Mouse (Mus musculus): ENCODE measurements at regions not wholly inside any gene's neighbourhood (a gene's known extent, or its start where the extent isn't known, plus 50 kb on each side); places are given as distances from the start of the nearest gene placed in this dataset.

GRCm38 (mm10) chr2:133381054-133381453 is 170.9 kb upstream of the Bmp2 start:
- Histone ChIP-seq H3K36me3 (ENCODE audit: control insufficient read depth, insufficient read depth, low read length) (no peaks in the 10 kb centered on the region), H3K9ac (ENCODE audit: low read depth, low read length) (no peak overlapping the region), H3K4me2 (ENCODE audit: low read depth, low read length) (no peak overlapping the region), H3K4me1 (ENCODE audit: control insufficient read depth, insufficient read depth, low read length) (0 out of 2 replicates have a peak, but pooled peaks cover 8% of the 10 kb centered on the region), H3K27ac (ENCODE audit: low read length) (no peak overlapping the region), H3K4me3 (ENCODE audit: low read length) (no peak overlapping the region), H3K27me3 (replicated peaks; ENCODE audit: control insufficient read depth, insufficient read depth, low read length) (no peaks in the 10 kb centered on the region), H3K9me3 (ENCODE audit: control insufficient read depth, low read length) (no peaks in the 10 kb centered on the region)
- ATAC-seq: peak; percentile 16; the same call in 1 of the 2 replicates
- 67% methylated on average over 3 of the region's 3 CpGs for WGBS

DNA sequence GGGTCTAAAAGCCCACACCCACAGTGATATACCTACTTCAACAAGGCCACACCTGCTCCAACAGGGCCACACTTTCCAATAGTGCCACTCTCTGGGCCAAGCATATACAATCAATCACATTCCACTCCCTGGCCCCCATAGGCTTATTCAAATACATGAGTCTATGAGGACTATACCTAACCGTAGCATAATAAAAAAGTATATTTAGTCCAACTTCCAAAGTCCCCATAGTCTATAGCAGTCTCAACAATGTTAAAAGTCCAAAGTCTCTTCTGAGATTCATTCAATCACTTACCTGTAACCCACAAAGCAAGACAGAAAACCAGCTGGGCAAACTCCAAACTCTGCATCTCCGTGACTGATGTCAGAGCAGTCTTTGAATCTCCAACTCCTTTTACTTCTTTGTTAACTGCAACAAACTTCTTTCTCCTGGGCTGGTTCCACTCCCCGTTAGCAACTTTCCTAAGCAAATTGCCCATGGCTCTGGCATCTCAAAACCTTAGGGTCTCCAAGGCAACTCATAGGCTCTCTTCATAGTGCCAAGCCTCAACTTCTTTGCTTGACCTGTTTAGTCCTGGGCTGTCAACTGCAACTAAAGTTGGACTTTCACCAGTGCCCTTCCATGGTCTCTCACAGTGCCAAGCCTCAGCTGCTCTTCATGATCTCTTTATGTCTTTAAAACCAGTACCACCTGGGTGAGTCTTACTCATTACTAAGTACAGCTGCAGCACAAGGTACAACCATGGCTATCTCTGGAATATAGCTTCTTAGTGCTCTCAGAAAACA is 168.6 kb upstream of the Bmp2 start:
- 68% methylated on average over 3 of the region's 3 CpGs for WGBS
- Histone ChIP-seq H3K27me3 (replicated peaks; ENCODE audit: control insufficient read depth, insufficient read depth, low read length) (no peaks in the 10 kb centered on the region), H3K4me2 (ENCODE audit: low read depth, low read length) (no peak overlapping the region), H3K9me3 (ENCODE audit: control insufficient read depth, low read length) (no peaks in the 10 kb centered on the region), H3K4me1 (ENCODE audit: control insufficient read depth, insufficient read depth, low read length) (0 out of 2 replicates have a peak, but pooled peaks cover 8% of the 10 kb centered on the region), H3K4me3 (ENCODE audit: low read length) (no peak overlapping the region), H3K27ac (ENCODE audit: low read length) (peak overlapping the region; percentile 57), H3K9ac (ENCODE audit: low read depth, low read length) (no peak overlapping the region), H3K36me3 (ENCODE audit: control insufficient read depth, insufficient read depth, low read length) (no peaks in the 10 kb centered on the region)
- peak; percentile 91 for ATAC-seq

GRCm38 (mm10) chr2:133385297-133385696 is 166.7 kb upstream of the Bmp2 start:
- no peaks in the 10 kb centered on the region for H3K36me3 ChIP-seq (ENCODE audit: control insufficient read depth, insufficient read depth, low read length)
- no peak overlapping the region for H3K4me3 ChIP-seq (ENCODE audit: low read length)
- 55% methylated on average over 2 of the region's 2 CpGs for WGBS
- no peak overlapping the region for H3K27ac ChIP-seq (ENCODE audit: low read length)
- H3K4me1 ChIP-seq (ENCODE audit: control insufficient read depth, insufficient read depth, low read length): 0 out of 2 replicates have a peak, but pooled peaks cover 8% of the 10 kb centered on the region
- H3K9me3 ChIP-seq (ENCODE audit: control insufficient read depth, low read length): no peaks in the 10 kb centered on the region
- H3K27me3 ChIP-seq (replicated peaks; ENCODE audit: control insufficient read depth, insufficient read depth, low read length): no peaks in the 10 kb centered on the region
- H3K4me2 ChIP-seq (ENCODE audit: low read depth, low read length): no peak overlapping the region
- no peak for ATAC-seq
- H3K9ac ChIP-seq (ENCODE audit: low read depth, low read length): no peak overlapping the region

DNA sequence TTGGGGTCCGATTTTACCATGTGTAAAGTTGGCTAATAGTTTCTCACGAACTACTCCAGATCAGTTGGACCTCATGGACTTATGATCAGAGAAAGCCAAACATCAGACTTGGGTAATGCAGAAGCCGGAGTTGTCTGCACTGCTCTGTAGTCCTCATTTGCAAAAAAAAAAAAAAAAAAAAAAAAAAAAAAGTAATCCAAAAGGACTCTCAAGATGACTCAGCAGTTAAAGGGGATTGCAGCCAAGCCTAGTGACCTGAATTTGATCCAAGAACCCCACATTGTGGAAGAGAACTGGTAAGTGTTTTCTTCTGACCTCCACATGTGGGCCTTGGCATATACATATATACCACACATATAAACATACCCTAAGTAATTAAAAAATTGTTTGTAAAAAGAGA is 164.6 kb upstream of the Bmp2 start:
- Histone ChIP-seq H3K4me2 (ENCODE audit: low read depth, low read length) (no peak overlapping the region), H3K9me3 (ENCODE audit: control insufficient read depth, low read length) (no peaks in the 10 kb centered on the region), H3K4me1 (ENCODE audit: control insufficient read depth, insufficient read depth, low read length) (0 out of 2 replicates have a peak, but pooled peaks cover 3% of the 10 kb centered on the region), H3K9ac (ENCODE audit: low read depth, low read length) (no peak overlapping the region), H3K27me3 (replicated peaks; ENCODE audit: control insufficient read depth, insufficient read depth, low read length) (no peaks in the 10 kb centered on the region), H3K27ac (ENCODE audit: low read length) (no peak overlapping the region), H3K4me3 (ENCODE audit: low read length) (no peak overlapping the region), H3K36me3 (ENCODE audit: control insufficient read depth, insufficient read depth, low read length) (no peaks in the 10 kb centered on the region)
- ATAC-seq: no peak
- WGBS: 86% methylated on average over 3 of the region's 3 CpGs

DNA sequence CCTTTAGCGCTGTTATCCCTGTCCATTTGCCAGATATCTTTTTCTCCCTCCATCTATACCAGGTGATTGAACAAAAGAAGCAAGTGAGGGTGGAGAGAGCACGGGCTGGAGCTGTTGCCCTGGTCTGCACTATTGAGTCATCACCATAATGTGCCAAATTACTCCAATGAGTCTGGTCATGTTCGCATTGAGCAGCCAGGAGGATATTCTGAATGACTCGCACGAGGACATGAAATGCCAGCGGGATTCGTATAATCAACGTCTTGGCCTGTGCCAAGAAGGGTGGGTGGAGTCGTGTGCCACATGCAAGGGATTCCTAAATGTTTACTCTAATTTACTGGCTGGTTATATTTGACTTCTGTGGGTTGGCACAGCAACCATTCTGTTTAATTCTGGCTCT is 159.7 kb upstream of the Bmp2 start:
- H3K9ac ChIP-seq (ENCODE audit: low read depth, low read length): no peak overlapping the region
- H3K27ac ChIP-seq (ENCODE audit: low read length): no peak overlapping the region
- H3K36me3 ChIP-seq (ENCODE audit: control insufficient read depth, insufficient read depth, low read length): no peaks in the 10 kb centered on the region
- H3K27me3 ChIP-seq (replicated peaks; ENCODE audit: control insufficient read depth, insufficient read depth, low read length): no peaks in the 10 kb centered on the region
- no peak overlapping the region for H3K4me2 ChIP-seq (ENCODE audit: low read depth, low read length)
- ATAC-seq: no peak
- 75% methylated on average over 9 of the region's 9 CpGs for WGBS
- H3K9me3 ChIP-seq (ENCODE audit: control insufficient read depth, low read length): no peaks in the 10 kb centered on the region
- no peak overlapping the region for H3K4me3 ChIP-seq (ENCODE audit: low read length)
- no peaks in the 10 kb centered on the region for H3K4me1 ChIP-seq (ENCODE audit: control insufficient read depth, insufficient read depth, low read length)

- Histone ChIP-seq H3K9ac (ENCODE audit: low read depth, low read length) (no peak overlapping the region), H3K4me3 (ENCODE audit: low read length) (no peak overlapping the region), H3K4me1 (ENCODE audit: control insufficient read depth, insufficient read depth, low read length) (peaks cover 2% of the 10 kb centered on the region; the same call in 1 of the 2 replicates), H3K9me3 (ENCODE audit: control insufficient read depth, low read length) (no peaks in the 10 kb centered on the region), H3K4me2 (ENCODE audit: low read depth, low read length) (no peak overlapping the region), H3K27me3 (replicated peaks; ENCODE audit: control insufficient read depth, insufficient read depth, low read length) (no peaks in the 10 kb centered on the region), H3K27ac (ENCODE audit: low read length) (no peak overlapping the region), H3K36me3 (ENCODE audit: control insufficient read depth, insufficient read depth, low read length) (no peaks in the 10 kb centered on the region)
- ATAC-seq: no peak
- 23% methylated on average over 2 of the region's 2 CpGs for WGBS
These were observed 154.4 kb upstream of the Bmp2 start for GRCm38 (mm10) chr2:133397566-133397965.

DNA sequence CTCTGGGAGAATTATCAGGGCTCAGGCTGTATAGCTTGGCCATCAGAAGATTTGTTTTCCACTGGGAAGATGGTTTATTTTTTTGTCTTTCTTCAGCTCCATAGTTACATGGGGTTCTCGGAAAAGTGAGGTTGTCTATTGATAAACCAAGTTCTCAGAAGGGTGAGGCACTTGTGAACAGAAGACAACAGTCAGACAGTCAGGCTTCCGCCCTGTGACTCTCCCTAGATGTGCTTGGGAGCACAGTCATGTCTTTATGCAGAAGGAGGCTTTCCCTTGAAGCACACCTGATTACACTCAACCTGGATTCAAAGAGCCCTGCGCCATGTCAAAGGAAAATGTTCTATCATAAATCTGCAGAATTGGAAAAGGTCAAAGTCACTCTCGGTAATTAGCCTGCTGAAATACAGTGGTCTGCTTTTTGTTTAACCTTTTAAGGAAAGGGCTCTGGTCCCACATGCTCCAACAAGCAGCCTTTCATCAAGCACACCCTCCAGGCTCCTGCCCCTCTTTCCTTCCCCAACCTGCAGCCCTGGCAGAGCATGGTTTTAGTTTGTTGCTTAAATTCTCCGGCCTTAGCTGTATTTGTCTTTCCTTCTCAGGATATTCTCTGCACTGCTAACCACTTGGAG is 152.8 kb upstream of the Bmp2 start:
- Histone ChIP-seq H3K27me3 (replicated peaks; ENCODE audit: control insufficient read depth, insufficient read depth, low read length) (no peaks in the 10 kb centered on the region), H3K4me1 (ENCODE audit: control insufficient read depth, insufficient read depth, low read length) (peaks cover 2% of the 10 kb centered on the region; the same call in 1 of the 2 replicates), H3K4me2 (ENCODE audit: low read depth, low read length) (no peak overlapping the region), H3K27ac (ENCODE audit: low read length) (0 out of 2 replicates have a peak overlapping the region, but pooled peaks have one; percentile 9), H3K9me3 (ENCODE audit: control insufficient read depth, low read length) (no peaks in the 10 kb centered on the region), H3K4me3 (ENCODE audit: low read length) (no peak overlapping the region), H3K36me3 (ENCODE audit: control insufficient read depth, insufficient read depth, low read length) (no peaks in the 10 kb centered on the region), H3K9ac (ENCODE audit: low read depth, low read length) (no peak overlapping the region)
- ATAC-seq: peak; percentile 74
- WGBS: 35% methylated on average over 5 of the region's 5 CpGs

GRCm38 (mm10) chr2:133400963-133401362 is 151.0 kb upstream of the Bmp2 start:
- Histone ChIP-seq H3K9ac (ENCODE audit: low read depth, low read length) (no peak overlapping the region), H3K4me3 (ENCODE audit: low read length) (no peak overlapping the region), H3K9me3 (ENCODE audit: control insufficient read depth, low read length) (no peaks in the 10 kb centered on the region), H3K27ac (ENCODE audit: low read length) (no peak overlapping the region), H3K4me2 (ENCODE audit: low read depth, low read length) (no peak overlapping the region), H3K36me3 (ENCODE audit: control insufficient read depth, insufficient read depth, low read length) (no peaks in the 10 kb centered on the region), H3K4me1 (ENCODE audit: control insufficient read depth, insufficient read depth, low read length) (peaks cover 2% of the 10 kb centered on the region; the same call in 1 of the 2 replicates), H3K27me3 (replicated peaks; ENCODE audit: control insufficient read depth, insufficient read depth, low read length) (no peaks in the 10 kb centered on the region)
- WGBS: 65% methylated on average over 3 of the region's 3 CpGs
- ATAC-seq: no peak

DNA sequence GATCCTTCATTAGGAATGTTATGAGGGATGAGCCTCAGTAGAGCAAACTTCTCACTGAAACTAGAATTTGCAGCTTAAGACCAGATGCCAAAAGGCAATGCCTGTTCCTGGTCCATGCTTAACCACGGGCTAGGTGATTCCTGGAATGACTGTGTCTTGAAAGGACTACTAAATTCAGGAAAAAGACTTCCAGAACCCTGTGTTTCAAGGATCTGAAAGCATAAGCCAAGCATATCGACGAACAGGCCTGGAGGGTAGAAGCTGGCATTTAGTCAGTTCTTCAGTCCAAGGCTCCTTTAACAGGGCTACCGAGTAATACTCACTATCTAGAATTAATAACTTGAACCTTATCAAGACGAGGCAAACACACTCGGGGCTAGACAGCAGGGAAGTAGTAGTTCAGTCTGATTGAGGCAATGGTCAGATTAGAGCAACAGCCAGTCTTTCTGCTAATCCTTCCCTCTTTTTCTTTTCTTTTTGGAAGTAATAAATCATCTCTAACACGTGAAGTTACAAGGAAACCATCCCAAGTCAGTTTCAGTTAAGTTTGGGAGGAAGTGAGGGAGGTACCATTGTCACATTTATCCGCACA is 134.9 kb upstream of the Bmp2 start:
- Histone ChIP-seq H3K4me3 (ENCODE audit: low read length) (no peak overlapping the region), H3K9ac (ENCODE audit: low read depth, low read length) (no peak overlapping the region), H3K27me3 (replicated peaks; ENCODE audit: control insufficient read depth, insufficient read depth, low read length) (no peaks in the 10 kb centered on the region), H3K9me3 (ENCODE audit: control insufficient read depth, low read length) (no peaks in the 10 kb centered on the region), H3K4me1 (ENCODE audit: control insufficient read depth, insufficient read depth, low read length) (0 out of 2 replicates have a peak, but pooled peaks cover 4% of the 10 kb centered on the region), H3K36me3 (ENCODE audit: control insufficient read depth, insufficient read depth, low read length) (no peaks in the 10 kb centered on the region), H3K4me2 (ENCODE audit: low read depth, low read length) (no peak overlapping the region), H3K27ac (ENCODE audit: low read length) (0 out of 2 replicates have a peak overlapping the region, but pooled peaks have one; percentile 26)
- ATAC-seq: 0 out of 2 replicates have a peak, but pooled peaks have one; percentile 28
- WGBS: 62% methylated on average over 8 of the region's 8 CpGs

All from intestine, embryonic 16.5 days (tissue).